Mouse (Mus musculus) thymus, adult 2 months (tissue): Measurements from ENCODE around the gene Slain2. TPM values are rescaled to one million over a fixed set of nuclear protein-coding genes. Genes with fewer than 3 reads are reported as not detected.

Experiments used
- DNase-seq: peaks from one replicate; pipeline ENCODE4 v3.0.0; 2021
- H3K27ac ChIP-seq: fragments of 200-500 bp; 2 replicates; pipeline ENCODE4 v1.5.1; 2012; ENCODE audit warnings: low read length, control low read depth; ENCODE audit not compliant: control insufficient read depth, insufficient read depth
- H3K27me3 ChIP-seq: fragments of 200-500 bp; 2 replicates; pipeline ENCODE4 v1.6.1; 2012; ENCODE audit warnings: mild to moderate bottlenecking, low read length, moderate library complexity, mixed read lengths; ENCODE audit not compliant: control insufficient read depth, insufficient read depth
- H3K36me3 ChIP-seq: fragments of 200-500 bp; 2 replicates; pipeline ENCODE4 v1.6.1; 2012; ENCODE audit warnings: mild to moderate bottlenecking, low read length, moderate library complexity; ENCODE audit not compliant: control insufficient read depth, insufficient read depth
- H3K4me1 ChIP-seq: fragments of 200-500 bp; replicated peaks from 2 replicates; pipeline ENCODE4 v1.6.1; 2012; ENCODE audit warnings: low read length; ENCODE audit not compliant: control insufficient read depth, insufficient read depth
- H3K4me3 ChIP-seq: fragments of 200-500 bp; 2 replicates; pipeline ENCODE4 v1.5.1; 2012; ENCODE audit warnings: mild to moderate bottlenecking, low read length, control low read depth, moderate library complexity; ENCODE audit not compliant: control insufficient read depth, insufficient read depth
- CTCF ChIP-seq: fragments of 200-500 bp; IDR thresholded peaks from 2 replicates; pipeline ENCODE4 v1.5.1; 2012; ENCODE audit warnings: mild to moderate bottlenecking, control low read depth, low read length, moderate library complexity, borderline replicate concordance; ENCODE audit not compliant: control insufficient read depth, poor library complexity, insufficient read depth; ENCODE audit errors: extremely low read depth
- POLR2A ChIP-seq: fragments of 200-500 bp; IDR thresholded peaks from 2 replicates; pipeline ENCODE4 v1.6.1; 2012; ENCODE audit warnings: mild to moderate bottlenecking, low read length, control low read depth, moderate library complexity; ENCODE audit not compliant: control insufficient read depth, poor library complexity, insufficient read depth; ENCODE audit errors: extremely low read depth
- WGBS: fragments of 180-500 bp; shearing (Covaris S2); methylation state at CpG from one replicate; pipeline ENCODE4 v1.1.7; 2018; 5-methylcytosine and 5-hydroxymethylcytosine counted together
- polyA plus RNA-seq: library from polyadenylated mRNA; depleted of rRNA; stranded (reverse); fragments of >200 nt; gene quantifications from 2 replicates; pipeline ENCODE4 v1.2.3, GENCODE M21; 2012; rRNA removed

Gene Slain2
- polyA plus RNA-seq: 24.2 and 27.6 TPM in 2 replicates

DNA sequence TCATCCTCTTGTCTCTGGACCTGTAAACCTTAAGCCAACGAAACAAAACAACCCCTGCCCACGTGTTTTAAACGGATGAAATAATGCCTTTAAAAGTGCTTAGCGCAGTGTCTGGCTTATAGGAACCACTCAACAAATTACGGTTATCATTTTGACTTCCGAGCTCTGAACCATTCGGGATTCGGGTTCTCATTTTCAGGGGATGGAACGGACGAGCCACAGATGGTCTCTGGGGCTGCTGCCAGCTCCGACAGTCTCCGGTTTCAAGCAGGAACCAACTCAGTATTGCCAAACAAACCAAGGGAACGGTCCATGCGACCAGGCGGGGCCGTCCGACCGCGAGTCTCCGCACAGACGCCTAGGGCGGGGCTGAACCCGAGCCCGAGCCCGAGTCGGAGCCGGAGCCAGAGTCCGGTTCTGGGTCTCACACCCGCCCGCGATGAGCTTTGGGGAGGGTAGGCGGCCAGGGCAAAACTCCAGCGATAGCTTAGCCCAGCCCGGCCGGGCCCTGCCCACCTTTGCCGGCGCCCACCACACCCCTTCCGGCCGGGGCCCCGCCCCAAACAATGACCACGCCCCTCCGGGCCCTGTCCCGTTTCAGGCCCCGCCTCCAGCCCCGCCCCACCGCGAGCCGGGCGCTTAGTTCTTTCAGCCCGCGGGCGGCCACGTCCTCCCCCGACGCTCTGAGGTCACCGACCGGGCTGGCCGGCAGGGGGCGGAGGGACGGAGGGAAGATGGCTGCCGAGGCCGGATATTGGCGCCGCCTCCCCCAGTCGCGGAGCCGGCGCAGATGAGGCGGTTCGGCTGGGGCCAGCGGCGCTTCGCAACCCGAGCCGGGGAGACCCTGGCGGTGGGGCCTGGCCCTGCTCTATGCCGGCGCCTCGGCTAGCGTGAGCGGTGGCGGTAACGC is at the start of gene Slain2:
TSS of gene Slain2 (plus strand) at position 657 of the 910 bp plus-strand sequence.
- no peaks in the 10 kb centered on the region for H3K36me3 ChIP-seq
- no peaks in the 10 kb centered on the region for H3K27me3 ChIP-seq
- peak; percentile 99 for DNase-seq
- under 1% methylated on average over 83 of the region's 83 CpGs for WGBS
- H3K27ac ChIP-seq: 0 out of 2 replicates have a peak within 1 kb of the TSS, but pooled peaks have one; percentile 6
- H3K4me3 ChIP-seq: peak within 1 kb of the TSS; percentile 86
- H3K4me1 ChIP-seq: peaks cover 14% of the 10 kb centered on the region
- TF ChIP-seq POLR2A (peak; percentile 89), CTCF (peak; percentile 92)

DNA sequence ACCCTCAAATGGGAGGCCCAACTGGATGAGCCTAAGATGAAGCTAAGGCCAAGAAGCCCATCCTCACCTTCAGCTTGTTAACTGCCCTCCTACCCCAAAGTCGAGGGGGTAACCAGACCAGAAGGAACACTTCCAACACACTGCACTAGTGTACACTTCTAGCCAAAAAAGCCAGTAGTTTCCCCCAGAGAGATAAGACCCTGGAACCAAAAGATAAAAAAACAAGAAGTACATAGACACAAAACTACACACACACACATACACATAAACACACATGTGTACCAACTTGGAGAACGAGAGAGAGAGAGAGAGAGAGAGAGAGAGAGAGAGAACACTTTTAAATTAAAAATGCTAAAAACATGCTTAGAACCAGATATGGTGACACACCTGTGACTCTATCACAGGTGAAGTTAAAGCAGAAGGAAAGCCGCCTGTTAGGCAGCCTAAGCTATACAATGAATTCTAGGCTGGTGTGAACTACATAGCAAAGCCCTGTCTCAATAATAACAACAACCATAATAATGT is 49.4 kb upstream of the Slain2 start:
- Histone ChIP-seq H3K27ac (no peak overlapping the region), H3K4me1 (peaks cover 9% of the 10 kb centered on the region; the same call in 1 of the 2 replicates), H3K27me3 (no peaks in the 10 kb centered on the region), H3K36me3 (no peaks in the 10 kb centered on the region), H3K4me3 (no peak overlapping the region)
- no peak for TF ChIP-seq POLR2A
- TF ChIP-seq CTCF: no peak
- 83% methylated on average over 3 of the region's 3 CpGs for WGBS
- no peak for DNase-seq

DNA sequence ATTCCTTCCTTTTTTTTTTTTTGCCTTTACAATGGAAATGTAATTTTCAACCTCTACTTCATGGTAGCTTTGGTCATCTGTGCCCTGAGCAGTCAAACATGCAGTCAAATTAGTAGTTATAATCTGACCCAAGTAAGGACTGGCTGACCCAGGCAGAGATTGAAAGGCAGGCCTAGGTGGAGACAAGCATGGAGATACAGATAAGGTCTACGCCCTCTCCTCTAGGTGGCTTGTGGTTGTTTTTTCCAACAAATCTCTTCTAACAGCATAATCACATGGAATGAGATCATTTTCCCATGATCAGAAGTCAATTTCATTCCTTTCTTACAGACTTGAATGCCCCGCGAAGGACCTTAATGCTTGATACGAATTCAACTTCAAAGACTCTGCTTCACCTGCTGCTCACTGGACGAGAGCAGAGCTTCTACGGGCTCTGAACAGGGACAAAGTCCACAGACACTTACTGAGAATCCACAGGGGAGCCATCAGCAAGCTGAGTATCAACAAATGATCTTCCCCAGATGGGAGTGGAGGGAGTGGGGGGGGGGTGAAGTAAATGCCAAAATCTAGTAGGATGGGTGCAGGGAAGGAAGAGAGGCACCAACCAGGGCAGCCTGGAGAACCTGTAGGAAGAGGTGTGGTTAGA is 47.7 kb upstream of the Slain2 start:
- 83% methylated on average over 6 of the region's 6 CpGs for WGBS
- no peak for DNase-seq
- Histone ChIP-seq H3K27me3 (no peaks in the 10 kb centered on the region), H3K4me1 (peaks cover 9% of the 10 kb centered on the region; the same call in 1 of the 2 replicates), H3K36me3 (no peaks in the 10 kb centered on the region), H3K27ac (no peak overlapping the region), H3K4me3 (no peak overlapping the region)
- TF ChIP-seq CTCF (no peak), POLR2A (no peak)

DNA sequence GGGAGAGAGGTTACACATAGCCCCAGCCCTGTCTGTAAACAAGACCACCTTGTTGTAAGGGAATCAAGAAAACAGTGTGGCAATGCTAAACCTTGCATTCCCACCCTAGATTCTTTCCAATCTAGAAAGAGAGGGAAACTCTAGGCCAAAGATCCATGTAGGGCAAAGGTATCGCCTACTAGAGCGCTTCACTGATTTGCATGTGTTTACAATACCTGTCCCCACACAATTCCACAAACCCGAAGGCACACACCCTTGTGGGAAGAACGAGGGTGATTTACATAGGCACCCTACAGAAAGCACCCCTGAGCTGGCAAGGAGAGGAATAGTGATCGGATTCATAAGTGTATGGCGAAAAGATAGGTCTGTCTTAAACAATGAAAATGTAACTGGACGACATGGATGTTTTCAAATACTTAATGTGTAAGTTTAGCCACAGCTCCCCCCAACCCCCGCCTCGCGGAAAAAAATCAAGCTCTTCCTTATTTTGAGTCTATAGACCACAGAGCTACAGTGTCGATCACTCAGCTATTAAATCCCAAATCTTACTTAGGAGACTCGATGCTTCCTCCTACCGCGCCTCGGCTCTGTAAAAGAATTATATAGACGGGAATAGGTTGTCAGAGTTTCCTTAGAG is 47.0 kb upstream of the Slain2 start:
- H3K36me3 ChIP-seq: no peaks in the 10 kb centered on the region
- no peak overlapping the region for H3K27ac ChIP-seq
- no peaks in the 10 kb centered on the region for H3K27me3 ChIP-seq
- H3K4me1 ChIP-seq: peaks cover 9% of the 10 kb centered on the region; the same call in 1 of the 2 replicates
- 24% methylated on average over 16 of the region's 16 CpGs for WGBS
- TF ChIP-seq CTCF: no peak
- TF ChIP-seq POLR2A: no peak
- no peak overlapping the region for H3K4me3 ChIP-seq
- peak; percentile 9 for DNase-seq

- Histone ChIP-seq H3K27me3 (no peaks in the 10 kb centered on the region), H3K4me3 (peak within 1 kb of the TSS; percentile 81), H3K27ac (peak within 1 kb of the TSS; percentile 28; the same call in 1 of the 2 replicates), H3K4me1 (peaks cover 7% of the 10 kb centered on the region; the same call in 1 of the 2 replicates), H3K36me3 (no peaks in the 10 kb centered on the region)
- TF ChIP-seq CTCF (0 out of 2 replicates have a peak, but pooled peaks have one; percentile 13), POLR2A (no peak; the same call in 1 of the 2 replicates)
- DNase-seq: peak; percentile 89
- under 1% methylated on average over 60 of the region's 60 CpGs for WGBS
Measured at GRCm38 (mm10) chr5:72868091-72868875, 45.8 kb upstream of the Slain2 start, which contains the start of gene Tec. Tec (minus strand) TSS chr5:72868483.
